Mouse (Mus musculus): Measurements from ENCODE around the gene Dlgap1. TPM values are rescaled to one million over a fixed set of nuclear protein-coding genes. Genes with fewer than 3 reads are reported as not detected.

Gene Dlgap1
- polyA plus RNA-seq, 2 experiments: 4.6 to 4.7 TPM

- ATAC-seq (ENCODE audit: low FRiP score, low read depth): no peak
- no peak overlapping the region for H3K9ac ChIP-seq (ENCODE audit: low read depth, low read length, severe bottlenecking)
- TF ChIP-seq POLR2A (IDR thresholded peaks at IDR 0.05; ENCODE audit: borderline replicate concordance, extremely low read depth, insufficient read depth, insufficient read length): no peak
- H3K27me3 ChIP-seq (ENCODE audit: control insufficient read depth, insufficient read depth, low read length): no peaks in the 10 kb centered on the region
- no peak overlapping the region for H3K4me2 ChIP-seq (replicated peaks; ENCODE audit: low read depth, low read length, severe bottlenecking)
- H3K4me1 ChIP-seq (ENCODE audit: control insufficient read depth, insufficient read depth, low read length): no peaks in the 10 kb centered on the region
- no peak overlapping the region for H3K4me3 ChIP-seq (replicated peaks; ENCODE audit: low read length)
- 56% methylated on average over 10 of the region's 10 CpGs for whole genome bisulfite sequencing
- no peak for DNase-seq (ENCODE audit: low spot score)
- no peak overlapping the region for H3K27ac ChIP-seq (replicated peaks; ENCODE audit: low read depth, low read length)
- H3K36me3 ChIP-seq (ENCODE audit: control insufficient read depth, insufficient read depth, low read length): no peaks in the 10 kb centered on the region
- H3K9me3 ChIP-seq (ENCODE audit: control insufficient read depth, low read length): no peaks in the 10 kb centered on the region
Measured at GRCm38 (mm10) chr17:70713470-70713869, 744.6 kb downstream of the Dlgap1 start.

- Histone ChIP-seq H3K36me3 (ENCODE audit: control insufficient read depth, insufficient read depth, low read length) (no peaks in the 10 kb centered on the region), H3K27me3 (ENCODE audit: control insufficient read depth, insufficient read depth, low read length) (no peaks in the 10 kb centered on the region), H3K9me3 (ENCODE audit: control insufficient read depth, low read length) (no peaks in the 10 kb centered on the region), H3K4me3 (replicated peaks; ENCODE audit: low read length) (no peak overlapping the region), H3K9ac (ENCODE audit: low read depth, low read length, severe bottlenecking) (no peak overlapping the region), H3K4me1 (ENCODE audit: control insufficient read depth, insufficient read depth, low read length) (peaks cover 5% of the 10 kb centered on the region; the same call in 1 of the 2 replicates), H3K4me2 (replicated peaks; ENCODE audit: low read depth, low read length, severe bottlenecking) (no peak overlapping the region), H3K27ac (replicated peaks; ENCODE audit: low read depth, low read length) (no peak overlapping the region)
- TF ChIP-seq POLR2A (IDR thresholded peaks at IDR 0.05; ENCODE audit: borderline replicate concordance, extremely low read depth, insufficient read depth, insufficient read length): no peak
- DNase-seq (ENCODE audit: low spot score): no peak
- ATAC-seq (ENCODE audit: low FRiP score, low read depth): peak; percentile 9; the same call in 1 of the 2 replicates
- WGBS: 77% methylated on average over 11 of the region's 11 CpGs
Measured at GRCm38 (mm10) chr17:70719684-70720324, 750.9 kb downstream of the Dlgap1 start.

- H3K4me2 ChIP-seq (replicated peaks; ENCODE audit: low read depth, low read length, severe bottlenecking): no peak overlapping the region
Measured at GRCm38 (mm10) chr17:70720766-70721165, 751.9 kb downstream of the Dlgap1 start.

GRCm38 (mm10) chr17:70722146-70722545 lies 753.3 kb downstream of the Dlgap1 start:
- Histone ChIP-seq H3K27ac (replicated peaks; ENCODE audit: low read depth, low read length) (no peak overlapping the region), H3K4me1 (ENCODE audit: control insufficient read depth, insufficient read depth, low read length) (peaks cover 5% of the 10 kb centered on the region; the same call in 1 of the 2 replicates), H3K4me2 (replicated peaks; ENCODE audit: low read depth, low read length, severe bottlenecking) (no peak overlapping the region), H3K9me3 (ENCODE audit: control insufficient read depth, low read length) (no peaks in the 10 kb centered on the region), H3K27me3 (ENCODE audit: control insufficient read depth, insufficient read depth, low read length) (no peaks in the 10 kb centered on the region), H3K9ac (ENCODE audit: low read depth, low read length, severe bottlenecking) (no peak overlapping the region), H3K4me3 (replicated peaks; ENCODE audit: low read length) (no peak overlapping the region), H3K36me3 (ENCODE audit: control insufficient read depth, insufficient read depth, low read length) (no peaks in the 10 kb centered on the region)
- no peak for TF ChIP-seq POLR2A (IDR thresholded peaks at IDR 0.05; ENCODE audit: borderline replicate concordance, extremely low read depth, insufficient read depth, insufficient read length)
- 85% methylated on average over 3 of the region's 3 CpGs for WGBS
- ATAC-seq (ENCODE audit: low FRiP score, low read depth): no peak
- DNase-seq (ENCODE audit: low spot score): no peak

More at GRCm38 (mm10) chr17:70720766-70721165, 751.9 kb downstream of the Dlgap1 start:
- DNase-seq (ENCODE audit: low spot score): peak; percentile 21
- H3K36me3 ChIP-seq (ENCODE audit: control insufficient read depth, insufficient read depth, low read length): no peaks in the 10 kb centered on the region
- H3K4me1 ChIP-seq (ENCODE audit: control insufficient read depth, insufficient read depth, low read length): peaks cover 5% of the 10 kb centered on the region; the same call in 1 of the 2 replicates
- H3K27me3 ChIP-seq (ENCODE audit: control insufficient read depth, insufficient read depth, low read length): no peaks in the 10 kb centered on the region
- H3K9me3 ChIP-seq (ENCODE audit: control insufficient read depth, low read length): no peaks in the 10 kb centered on the region
- H3K27ac ChIP-seq (replicated peaks; ENCODE audit: low read depth, low read length): no peak overlapping the region
- no peak for ATAC-seq (ENCODE audit: low FRiP score, low read depth)
- no peak overlapping the region for H3K9ac ChIP-seq (ENCODE audit: low read depth, low read length, severe bottlenecking)
- 12% methylated on average over 8 of the region's 8 CpGs for WGBS
- TF ChIP-seq POLR2A (IDR thresholded peaks at IDR 0.05; ENCODE audit: borderline replicate concordance, extremely low read depth, insufficient read depth, insufficient read length): no peak
- H3K4me3 ChIP-seq (replicated peaks; ENCODE audit: low read length): no peak overlapping the region

GRCm38 (mm10) chr17:70728719-70729281 lies 759.9 kb downstream of the Dlgap1 start:
- no peak for TF ChIP-seq POLR2A (IDR thresholded peaks at IDR 0.05; ENCODE audit: borderline replicate concordance, extremely low read depth, insufficient read depth, insufficient read length)
- Histone ChIP-seq H3K9me3 (ENCODE audit: control insufficient read depth, low read length) (no peaks in the 10 kb centered on the region), H3K4me1 (ENCODE audit: control insufficient read depth, insufficient read depth, low read length) (peaks cover 3% of the 10 kb centered on the region; the same call in 1 of the 2 replicates), H3K27me3 (ENCODE audit: control insufficient read depth, insufficient read depth, low read length) (no peaks in the 10 kb centered on the region), H3K4me2 (replicated peaks; ENCODE audit: low read depth, low read length, severe bottlenecking) (no peak overlapping the region), H3K36me3 (ENCODE audit: control insufficient read depth, insufficient read depth, low read length) (no peaks in the 10 kb centered on the region), H3K9ac (ENCODE audit: low read depth, low read length, severe bottlenecking) (no peak overlapping the region), H3K4me3 (replicated peaks; ENCODE audit: low read length) (no peak overlapping the region), H3K27ac (replicated peaks; ENCODE audit: low read depth, low read length) (no peak overlapping the region; the same call in 1 of the 2 replicates)
- 60% methylated on average over 5 of the region's 5 CpGs for WGBS
- ATAC-seq (ENCODE audit: low FRiP score, low read depth) (peak; percentile 44; the same call in 1 of the 2 replicates), DNase-seq (ENCODE audit: low spot score) (peak; percentile 71)
